Mouse (Mus musculus) CH12.LX (cell line): ENCODE measurements at regions not wholly inside any gene's neighbourhood (a gene's known extent, or its start where the extent isn't known, plus 50 kb on each side); places are given as distances from the start of the nearest gene placed in this dataset.

Experiments
- DNase-seq: peaks from one replicate; pipeline ENCODE4 v3.0.0-alpha.2; 2013; ENCODE audit errors: extremely low read depth
- H3K27ac ChIP-seq: 2 replicates; pipeline ENCODE4 v1.5.1; 2012; ENCODE audit warnings: low read depth, mild to moderate bottlenecking, control low read depth, moderate library complexity; ENCODE audit not compliant: insufficient read depth
- H3K27me3 ChIP-seq: replicated peaks from 2 replicates; pipeline ENCODE3; 2012; ENCODE audit warnings: inconsistent platforms
- H3K36me3 ChIP-seq, 2 experiments: replicated peaks in 1 of 2; 2 replicates each; pipeline versions ENCODE3 to v1.6.1; 2012; ENCODE audit warnings: inconsistent platforms in 1 of 2, low read length in 1 of 2, mild to moderate bottlenecking in 1 of 2, mixed read lengths in 1 of 2, moderate library complexity in 1 of 2; ENCODE audit not compliant: control insufficient read depth in 1 of 2, insufficient read depth in 1 of 2
- H3K4me1 ChIP-seq, 2 experiments: 2 replicates each; pipeline ENCODE4 v1.6.1; 2012; ENCODE audit warnings: inconsistent platforms in 1 of 2, moderate library complexity in 1 of 2; ENCODE audit not compliant: insufficient read depth in 2 of 2, control insufficient read depth in 1 of 2
- H3K4me2 ChIP-seq: 2 replicates; pipeline ENCODE4 v1.6.1; 2012; ENCODE audit warnings: low read depth, mild to moderate bottlenecking, control low read depth; ENCODE audit not compliant: poor library complexity, insufficient read depth, severe bottlenecking
- H3K4me3 ChIP-seq, 3 experiments: fragments of 150-350 bp in 1 of 3; sonication (generic) in 1 of 3; replicated peaks in 1 of 3; 2 replicates each; pipeline versions ENCODE3 to v1.5.1; 2011 to 2012; ENCODE audit warnings: low read depth in 2 of 3, low read length in 2 of 3, mild to moderate bottlenecking in 2 of 3, moderate library complexity in 2 of 3, control low read depth in 1 of 3, improper control_type of control experiment in 1 of 3, inconsistent platforms in 1 of 3, mixed read lengths in 1 of 3; ENCODE audit not compliant: poor library complexity in 1 of 3
- H3K79me2 ChIP-seq: replicated peaks from 2 replicates; pipeline ENCODE4 v1.6.1; 2012; ENCODE audit warnings: mild to moderate bottlenecking, moderate library complexity; ENCODE audit not compliant: control insufficient read depth, poor library complexity, insufficient read depth, severe bottlenecking; ENCODE audit errors: extremely low read depth
- H3K9ac ChIP-seq: 2 replicates; pipeline ENCODE4 v1.6.1; 2012; ENCODE audit warnings: low read depth, mild to moderate bottlenecking, control low read depth, moderate library complexity; ENCODE audit not compliant: insufficient read depth
- H3K9me3 ChIP-seq: replicated peaks from 2 replicates; pipeline ENCODE3; 2012; ENCODE audit warnings: low read length, inconsistent platforms, mixed read lengths
- BHLHE40 ChIP-seq: IDR thresholded peaks from 2 replicates; pipeline ENCODE4 v1.6.1; 2011; ENCODE audit warnings: mild to moderate bottlenecking, low read depth, low read length, improper control_type of control experiment
- CTCF ChIP-seq, 2 experiments: IDR thresholded peaks in 1 of 2; conservative IDR thresholded peaks in 1 of 2; 2 replicates each; pipeline ENCODE4 v1.5.1; 2011 to 2012; ENCODE audit warnings: low read depth in 2 of 2, low read length in 2 of 2, improper control_type of control experiment in 1 of 2, inconsistent platforms in 1 of 2, mild to moderate bottlenecking in 1 of 2, moderate library complexity in 1 of 2
- ETS1 ChIP-seq: conservative IDR thresholded peaks from 2 replicates; pipeline ENCODE4 v1.6.1; 2012; ENCODE audit warnings: low read depth, mild to moderate bottlenecking, inconsistent platforms, low read length, improper control_type of control experiment, moderate library complexity
- GABPA ChIP-seq: IDR thresholded peaks from 2 replicates; pipeline ENCODE4 v1.6.1; 2012; ENCODE audit warnings: low read depth, low read length, improper control_type of control experiment, inconsistent platforms; ENCODE audit not compliant: insufficient replicate concordance
- IRF4 ChIP-seq: IDR thresholded peaks from 2 replicates; pipeline ENCODE4 v1.6.1; 2014; ENCODE audit warnings: low read depth, mild to moderate bottlenecking, inconsistent platforms, low read length, improper control_type of control experiment
- JUND ChIP-seq: conservative IDR thresholded peaks from 2 replicates; pipeline ENCODE4 v1.6.1; 2011; ENCODE audit warnings: low read depth, low read length, improper control_type of control experiment
- MEF2A ChIP-seq: IDR thresholded peaks from 2 replicates; pipeline ENCODE4 v1.6.1; 2014; ENCODE audit warnings: low read depth, mild to moderate bottlenecking, inconsistent platforms, low read length, improper control_type of control experiment, borderline replicate concordance
- MXI1 ChIP-seq: IDR thresholded peaks from 2 replicates; pipeline ENCODE4 v1.6.1; 2011; ENCODE audit warnings: mild to moderate bottlenecking, low read depth, low read length, improper control_type of control experiment
- NRF1 ChIP-seq: IDR thresholded peaks from 2 replicates; pipeline ENCODE4 v1.6.1; 2014; ENCODE audit warnings: low read depth, mild to moderate bottlenecking, inconsistent platforms, low read length, improper control_type of control experiment, moderate library complexity
- PAX5 ChIP-seq: IDR thresholded peaks from 2 replicates; pipeline ENCODE4 v1.6.1; 2012; ENCODE audit warnings: low read length, inconsistent platforms, mixed read lengths
- POLR2A ChIP-seq: IDR thresholded peaks from 2 replicates; pipeline ENCODE4 v1.6.1; 2011; ENCODE audit warnings: low read depth, mild to moderate bottlenecking, improper control_type of control experiment, low read length
- RCOR1 ChIP-seq: conservative IDR thresholded peaks from 2 replicates; pipeline ENCODE4 v1.6.1; 2012; ENCODE audit warnings: low read depth, mild to moderate bottlenecking, inconsistent platforms, low read length, improper control_type of control experiment
- TCF12 ChIP-seq: IDR thresholded peaks from 2 replicates; pipeline ENCODE4 v1.6.1; 2014; ENCODE audit warnings: low read depth, mild to moderate bottlenecking, inconsistent platforms, low read length, improper control_type of control experiment
- UBTF ChIP-seq: IDR thresholded peaks from 2 replicates; pipeline ENCODE4 v1.6.1; 2012; ENCODE audit warnings: low read depth, mild to moderate bottlenecking, inconsistent platforms, low read length, improper control_type of control experiment, moderate library complexity
- ZKSCAN1 ChIP-seq: IDR thresholded peaks from 2 replicates; pipeline ENCODE4 v1.6.1; 2012; ENCODE audit warnings: low read depth, inconsistent platforms, low read length, improper control_type of control experiment, borderline replicate concordance
- ZMIZ1 ChIP-seq: IDR thresholded peaks from 2 replicates; pipeline ENCODE4 v1.6.1; 2012; ENCODE audit warnings: low read depth, mild to moderate bottlenecking, inconsistent platforms, low read length, improper control_type of control experiment
- dilution Hi-C: fragments of 300-500 bp; cut with MboI; formaldehyde crosslinking; loops from 2 replicates; pipeline ENCODE4 v1.14.3; 2020; ENCODE audit warnings: low sequenced_read_pairs; ENCODE audit not compliant: extremely low pct_unique_long_range_greater_than_20kb, extremely low pct_ligation_motif_present
- in situ Hi-C: fragments of 300-500 bp; cut with MboI; formaldehyde crosslinking; loops from 3 replicates; pipeline ENCODE4 v1.14.3; 2019; ENCODE audit warnings: low sequenced_read_pairs, low pct_ligation_motif_present, low pct_unique_long_range_greater_than_20kb, mixed read lengths

DNA sequence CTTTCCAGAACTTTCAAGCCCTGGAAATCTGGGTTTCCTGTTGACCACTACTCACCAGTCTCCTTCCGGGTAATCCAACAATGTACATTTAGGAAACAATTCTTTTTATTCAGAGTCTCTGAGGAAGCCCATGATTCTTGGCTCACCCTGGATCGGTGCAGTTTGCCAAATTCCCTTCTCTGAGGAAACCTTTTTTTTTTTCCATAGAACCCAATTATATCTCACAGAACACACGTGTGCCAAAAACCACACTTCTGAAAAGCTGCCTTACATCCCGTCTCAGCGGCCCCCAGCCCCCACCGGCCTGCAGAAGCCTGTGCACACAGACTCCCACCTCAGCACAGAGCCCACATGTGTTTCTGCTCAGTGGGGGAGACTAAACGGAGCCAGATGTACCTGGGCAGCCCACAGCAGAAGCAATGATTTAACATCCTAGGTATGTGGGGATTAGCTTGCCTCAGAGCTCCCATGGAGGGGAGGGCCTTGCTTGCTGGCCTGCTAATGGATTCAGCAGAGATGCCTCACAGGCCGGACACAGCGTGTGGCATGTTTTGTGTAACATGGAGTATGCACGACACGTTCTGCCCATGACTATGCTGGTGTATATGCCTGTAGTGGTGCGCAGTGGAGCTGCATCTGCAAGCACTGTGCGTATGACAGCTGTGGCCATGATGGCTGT is 413.7 kb downstream of the Rps24 start:
- TF ChIP-seq UBTF, result no peak
- TF ChIP-seq ZKSCAN1, result no peak
- no peak for TF ChIP-seq ZMIZ1
- no peak for TF ChIP-seq BHLHE40
- no peak for TF ChIP-seq PAX5
- no peak for TF ChIP-seq CTCF (conservative IDR thresholded peaks at IDR 0.05 in 1 of 2, IDR thresholded peaks at IDR 0.05 in 1 of 2; ENCODE audit: low read depth in 2 of 2, low read length in 2 of 2)
- TF ChIP-seq GABPA, result no peak
- TF ChIP-seq ETS1, result no peak
- no peak for TF ChIP-seq POLR2A
- no peak for TF ChIP-seq NRF1
- TF ChIP-seq RCOR1, result no peak
- no peak for TF ChIP-seq TCF12
- TF ChIP-seq MXI1, result no peak
- no peak for TF ChIP-seq MEF2A
- no peak for TF ChIP-seq IRF4
- TF ChIP-seq, all 38 proteins: peak for 0
- no peak overlapping the region for H3K9ac ChIP-seq
- no peak for DNase-seq
- no peak overlapping the region for H3K4me2 ChIP-seq
- dilution Hi-C loops, result no loop called here
- no peaks in the 10 kb centered on the region for H3K36me3 ChIP-seq
- H3K4me3 ChIP-seq, result no peak overlapping the region
- H3K4me1 ChIP-seq, result 0 out of 4 replicates have a peak, but pooled peaks cover 0 to 4% of the 10 kb centered on the region in 2 experiments
- H3K27ac ChIP-seq, result no peak overlapping the region
- no peaks in the 10 kb centered on the region for H3K79me2 ChIP-seq
- peaks cover 23% of the 10 kb centered on the region for H3K27me3 ChIP-seq
- H3K9me3 ChIP-seq, result no peaks in the 10 kb centered on the region
- in situ Hi-C loops, result no loop called here

DNA sequence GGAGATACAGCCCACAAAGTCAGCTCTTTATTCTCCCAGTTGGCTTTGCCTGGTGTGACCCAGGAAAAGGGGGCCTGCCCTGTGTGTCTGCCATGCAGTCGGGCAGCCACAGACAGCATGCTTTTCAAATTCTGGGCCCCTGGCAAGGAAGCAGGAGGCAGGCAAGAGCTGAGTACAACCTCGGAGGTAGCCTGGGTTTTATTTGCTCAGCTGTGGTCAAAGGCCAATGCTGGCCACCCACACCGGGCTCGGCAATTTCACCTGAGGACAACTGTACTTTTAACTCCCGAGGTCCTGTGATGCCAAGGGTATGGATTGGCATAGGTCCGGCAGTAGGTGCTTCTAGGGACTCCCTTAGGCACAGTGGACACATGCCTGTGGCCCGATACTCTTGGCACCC is 414.8 kb downstream of the Rps24 start:
- in situ Hi-C loops, result no loop called here

More for the DNA sequence above, 414.8 kb downstream of the Rps24 start:
- Histone ChIP-seq H3K4me2 (no peak overlapping the region), H3K9ac (no peak overlapping the region), H3K4me3 (no peak overlapping the region)
- dilution Hi-C loops, result no loop called here
- no peak for DNase-seq
- no peak for TF ChIP-seq JUND
- TF ChIP-seq, all 38 proteins: peak for 0
- Histone ChIP-seq H3K36me3 (no peaks in the 10 kb centered on the region), H3K27me3 (peaks cover 23% of the 10 kb centered on the region), H3K4me1 (0 out of 4 replicates have a peak, but pooled peaks cover 0 to 4% of the 10 kb centered on the region in 2 experiments), H3K9me3 (no peaks in the 10 kb centered on the region), H3K79me2 (no peaks in the 10 kb centered on the region), H3K27ac (no peak overlapping the region)
